Mouse (Mus musculus): ENCODE data around the gene Plxna4. TPM values are rescaled to one million over a fixed set of nuclear protein-coding genes. Genes with fewer than 3 reads are reported as not detected.

The Plxna4 gene
- total RNA-seq, 1 experiment: 0.98 TPM

DNA sequence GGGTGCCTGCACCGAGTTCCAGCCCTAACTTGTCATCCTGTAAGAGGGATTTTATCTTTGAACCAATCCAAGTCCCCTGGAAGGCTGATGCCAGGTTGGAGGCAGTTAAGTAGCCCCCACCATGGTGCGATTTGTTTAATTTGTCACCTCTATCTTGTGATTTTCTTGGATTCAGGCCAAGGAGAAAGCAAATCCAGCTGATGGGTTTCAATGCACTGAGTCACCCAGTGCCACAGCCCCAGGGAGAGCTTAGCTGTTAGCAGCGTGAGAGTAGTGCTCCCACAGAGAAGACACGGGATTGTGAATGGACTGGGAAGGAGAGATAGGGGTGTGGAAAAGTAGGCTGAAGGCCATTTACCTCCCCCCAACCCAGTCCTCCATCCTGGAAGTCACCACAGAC is 375.6 kb downstream of the Plxna4 start:
- Histone ChIP-seq H3K36me3 (ENCODE audit: control insufficient read depth, insufficient read depth, low read length, poor library complexity, severe bottlenecking) (no peaks in the 10 kb centered on the region), H3K9me3 (ENCODE audit: control insufficient read depth, insufficient read depth, low read depth, low read length) (no peaks in the 10 kb centered on the region), H3K4me1 (ENCODE audit: control insufficient read depth in 2 of 2, insufficient read depth in 2 of 2, low read length in 2 of 2, poor library complexity in 1 of 2) (peaks cover 6 to 21% of the 10 kb centered on the region in 2 experiments; a peak in 3 of 4 replicates), H3K9ac (ENCODE audit: insufficient read depth, low read depth, low read length, poor library complexity, severe bottlenecking) (no peak overlapping the region), H3K27ac (ENCODE audit: insufficient read depth, low read depth, low read length, poor library complexity, severe bottlenecking) (no peak overlapping the region), H3K4me3 (ENCODE audit: insufficient read depth in 1 of 2, low read depth in 1 of 2, low read length in 2 of 2, poor library complexity in 1 of 2, severe bottlenecking in 1 of 2) (no peak overlapping the region)
- in situ Hi-C loops (cut with MboI; ENCODE audit: low sequenced_read_pairs in 2 of 2, unreplicated experiment in 2 of 2): no loop called here
- no peak for TF ChIP-seq ZNF384 (IDR thresholded peaks at IDR 0.05; ENCODE audit: low read depth, low read length)
- TF ChIP-seq ZC3H11A (IDR thresholded peaks at IDR 0.05; ENCODE audit: borderline replicate concordance, low read depth, low read length): no peak
- DNase-seq (ENCODE audit: low read depth, low spot score): no peak

- H3K9ac ChIP-seq (ENCODE audit: insufficient read depth, low read depth, low read length, poor library complexity, severe bottlenecking): no peak overlapping the region
- H3K9me3 ChIP-seq (ENCODE audit: control insufficient read depth, insufficient read depth, low read depth, low read length): no peaks in the 10 kb centered on the region
- DNase-seq (ENCODE audit: low read depth, low spot score): no peak
- in situ Hi-C loops (cut with MboI; ENCODE audit: low sequenced_read_pairs in 2 of 2, unreplicated experiment in 2 of 2): no loop called here
- H3K27ac ChIP-seq (ENCODE audit: insufficient read depth, low read depth, low read length, poor library complexity, severe bottlenecking): no peak overlapping the region
- no peak for TF ChIP-seq MAFK (IDR thresholded peaks at IDR 0.05; ENCODE audit: insufficient read depth, low read depth, low read length)
- no peak for TF ChIP-seq ZC3H11A (IDR thresholded peaks at IDR 0.05; ENCODE audit: borderline replicate concordance, low read depth, low read length)
- no peak for TF ChIP-seq CHD2 (IDR thresholded peaks at IDR 0.05; ENCODE audit: low read depth, low read length)
- no peak for TF ChIP-seq ZNF384 (IDR thresholded peaks at IDR 0.05; ENCODE audit: low read depth, low read length)
- TF ChIP-seq HCFC1 (IDR thresholded peaks at IDR 0.05; ENCODE audit: borderline replicate concordance, insufficient read depth, low read length): no peak
- H3K36me3 ChIP-seq (ENCODE audit: control insufficient read depth, insufficient read depth, low read length, poor library complexity, severe bottlenecking): no peaks in the 10 kb centered on the region
- H3K4me1 ChIP-seq (ENCODE audit: control insufficient read depth in 2 of 2, insufficient read depth in 2 of 2, low read length in 2 of 2, poor library complexity in 1 of 2): peaks cover 6 to 19% of the 10 kb centered on the region in 2 experiments; a peak in 3 of 4 replicates
- H3K4me3 ChIP-seq (ENCODE audit: insufficient read depth in 1 of 2, low read depth in 1 of 2, low read length in 2 of 2, poor library complexity in 1 of 2, severe bottlenecking in 1 of 2): no peak overlapping the region
These were observed 377.9 kb downstream of the Plxna4 start for GRCm38 (mm10) chr6:32210139-32210538.

DNA sequence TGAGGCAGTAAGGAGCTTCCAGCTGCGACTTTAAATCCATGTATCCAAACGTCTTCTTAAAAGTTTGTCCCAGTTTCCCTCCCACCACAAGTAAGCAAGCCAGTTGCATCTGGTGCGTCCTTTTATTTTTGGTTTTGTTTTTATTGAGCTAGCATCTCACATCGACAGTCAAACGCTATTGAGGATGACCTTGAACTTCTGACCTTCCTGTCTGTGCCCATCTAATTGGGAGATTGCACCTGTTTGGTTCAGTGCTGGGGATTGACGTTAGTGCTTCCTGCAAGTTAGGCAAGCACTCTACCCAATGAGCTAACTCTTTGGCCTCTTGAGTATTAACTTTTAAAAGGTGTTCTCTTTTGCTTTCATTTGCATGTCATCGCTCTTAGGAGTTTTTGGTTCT is 379.0 kb downstream of the Plxna4 start:
- TF ChIP-seq ZC3H11A (IDR thresholded peaks at IDR 0.05; ENCODE audit: borderline replicate concordance, low read depth, low read length) (no peak), ZNF384 (IDR thresholded peaks at IDR 0.05; ENCODE audit: low read depth, low read length) (no peak), HCFC1 (IDR thresholded peaks at IDR 0.05; ENCODE audit: borderline replicate concordance, insufficient read depth, low read length) (no peak), CHD2 (IDR thresholded peaks at IDR 0.05; ENCODE audit: low read depth, low read length) (no peak), MAFK (IDR thresholded peaks at IDR 0.05; ENCODE audit: insufficient read depth, low read depth, low read length) (no peak)
- in situ Hi-C loops (cut with MboI; ENCODE audit: low sequenced_read_pairs in 2 of 2, unreplicated experiment in 2 of 2): no loop called here
- peaks cover 6 to 17% of the 10 kb centered on the region in 2 experiments; a peak in 3 of 4 replicates for H3K4me1 ChIP-seq (ENCODE audit: control insufficient read depth in 2 of 2, insufficient read depth in 2 of 2, low read length in 2 of 2, poor library complexity in 1 of 2)
- no peak for DNase-seq (ENCODE audit: low read depth, low spot score)
- no peaks in the 10 kb centered on the region for H3K36me3 ChIP-seq (ENCODE audit: control insufficient read depth, insufficient read depth, low read length, poor library complexity, severe bottlenecking)
- H3K9me3 ChIP-seq (ENCODE audit: control insufficient read depth, insufficient read depth, low read depth, low read length): no peaks in the 10 kb centered on the region
- H3K4me3 ChIP-seq (ENCODE audit: insufficient read depth in 1 of 2, low read depth in 1 of 2, low read length in 2 of 2, poor library complexity in 1 of 2, severe bottlenecking in 1 of 2): no peak overlapping the region
- H3K27ac ChIP-seq (ENCODE audit: insufficient read depth, low read depth, low read length, poor library complexity, severe bottlenecking): no peak overlapping the region
- H3K9ac ChIP-seq (ENCODE audit: insufficient read depth, low read depth, low read length, poor library complexity, severe bottlenecking): no peak overlapping the region

DNA sequence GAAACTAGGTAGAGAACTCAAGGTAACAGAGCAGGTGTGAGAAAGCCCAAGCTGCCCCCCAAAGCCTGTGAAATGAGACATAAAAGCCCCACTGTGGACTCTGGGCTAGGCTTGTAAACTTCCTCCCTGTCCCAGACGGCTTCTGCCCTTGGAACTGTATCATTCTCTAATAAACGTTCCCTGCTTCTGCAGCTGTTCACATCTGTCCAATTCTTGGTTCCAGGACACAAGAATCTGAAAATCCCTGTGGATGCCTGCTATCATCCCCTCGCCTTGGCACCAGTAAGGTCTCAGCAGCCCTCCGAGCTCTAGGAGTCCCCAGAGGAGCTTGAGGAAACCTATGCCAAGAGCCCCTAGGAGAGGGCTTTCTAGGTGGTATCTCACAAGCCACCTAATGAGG is 383.7 kb downstream of the Plxna4 start:
- DNase-seq (ENCODE audit: low read depth, low spot score): no peak
- Histone ChIP-seq H3K4me1 (ENCODE audit: control insufficient read depth in 2 of 2, insufficient read depth in 2 of 2, low read length in 2 of 2, poor library complexity in 1 of 2) (peaks cover 4 to 15% of the 10 kb centered on the region in 2 experiments; a peak in 3 of 4 replicates), H3K27ac (ENCODE audit: insufficient read depth, low read depth, low read length, poor library complexity, severe bottlenecking) (no peak overlapping the region), H3K9me3 (ENCODE audit: control insufficient read depth, insufficient read depth, low read depth, low read length) (no peaks in the 10 kb centered on the region), H3K4me3 (ENCODE audit: insufficient read depth in 1 of 2, low read depth in 1 of 2, low read length in 2 of 2, poor library complexity in 1 of 2, severe bottlenecking in 1 of 2) (no peak overlapping the region), H3K36me3 (ENCODE audit: control insufficient read depth, insufficient read depth, low read length, poor library complexity, severe bottlenecking) (no peaks in the 10 kb centered on the region), H3K9ac (ENCODE audit: insufficient read depth, low read depth, low read length, poor library complexity, severe bottlenecking) (no peak overlapping the region)
- in situ Hi-C loops (cut with MboI; ENCODE audit: low sequenced_read_pairs in 2 of 2, unreplicated experiment in 2 of 2): no loop called here
- TF ChIP-seq HCFC1 (IDR thresholded peaks at IDR 0.05; ENCODE audit: borderline replicate concordance, insufficient read depth, low read length) (no peak), CHD2 (IDR thresholded peaks at IDR 0.05; ENCODE audit: low read depth, low read length) (no peak), ZNF384 (IDR thresholded peaks at IDR 0.05; ENCODE audit: low read depth, low read length) (no peak)

DNA sequence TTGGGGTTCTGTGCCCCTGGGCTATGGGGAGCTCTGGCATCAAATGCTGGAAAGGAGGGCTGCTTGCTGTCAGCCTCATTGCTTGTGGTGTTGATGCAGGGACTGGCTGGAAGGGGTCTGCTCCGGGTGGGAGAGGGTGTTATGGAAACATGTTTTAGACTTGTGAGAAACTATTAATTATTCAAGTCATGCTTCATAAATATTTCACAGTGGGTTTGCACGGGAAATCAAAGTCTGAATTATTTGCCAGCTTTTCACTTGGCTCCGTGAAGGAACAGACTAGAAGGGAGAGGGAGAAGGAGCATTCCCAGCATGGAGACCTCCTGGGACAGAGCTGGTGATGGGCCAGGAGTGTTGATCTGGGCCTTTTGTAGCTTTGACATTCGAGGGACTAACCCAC is 384.6 kb downstream of the Plxna4 start:
- H3K9ac ChIP-seq (ENCODE audit: insufficient read depth, low read depth, low read length, poor library complexity, severe bottlenecking): no peak overlapping the region
- no peaks in the 10 kb centered on the region for H3K36me3 ChIP-seq (ENCODE audit: control insufficient read depth, insufficient read depth, low read length, poor library complexity, severe bottlenecking)
- H3K4me3 ChIP-seq (ENCODE audit: insufficient read depth in 1 of 2, low read depth in 1 of 2, low read length in 2 of 2, poor library complexity in 1 of 2, severe bottlenecking in 1 of 2): no peak overlapping the region
- no peaks in the 10 kb centered on the region for H3K9me3 ChIP-seq (ENCODE audit: control insufficient read depth, insufficient read depth, low read depth, low read length)
- TF ChIP-seq ZNF384 (IDR thresholded peaks at IDR 0.05; ENCODE audit: low read depth, low read length) (no peak), HCFC1 (IDR thresholded peaks at IDR 0.05; ENCODE audit: borderline replicate concordance, insufficient read depth, low read length) (no peak), MAFK (IDR thresholded peaks at IDR 0.05; ENCODE audit: insufficient read depth, low read depth, low read length) (no peak), ZC3H11A (IDR thresholded peaks at IDR 0.05; ENCODE audit: borderline replicate concordance, low read depth, low read length) (no peak), CHD2 (IDR thresholded peaks at IDR 0.05; ENCODE audit: low read depth, low read length) (no peak)
- H3K27ac ChIP-seq (ENCODE audit: insufficient read depth, low read depth, low read length, poor library complexity, severe bottlenecking): no peak overlapping the region
- H3K4me1 ChIP-seq (ENCODE audit: control insufficient read depth in 2 of 2, insufficient read depth in 2 of 2, low read length in 2 of 2, poor library complexity in 1 of 2): peaks cover 0 to 13% of the 10 kb centered on the region in 2 experiments; a peak in 2 of 4 replicates
- no peak for DNase-seq (ENCODE audit: low read depth, low spot score)
- in situ Hi-C loops (cut with MboI; ENCODE audit: low sequenced_read_pairs in 2 of 2, unreplicated experiment in 2 of 2): no loop called here

All from ES-E14 (cell line).